Mouse (Mus musculus): ENCODE results near the gene St3gal3. TPM values are rescaled to one million over a fixed set of nuclear protein-coding genes. Genes with fewer than 3 reads are reported as not detected.
A peak's percentile ranks its signal among the peaks of the same experiment; 100 is the strongest.

Gene St3gal3
- polyA plus RNA-seq, 1 experiment from 2014 or later = 9.3 TPM

GRCm38 (mm10) chr4:118156559-118156958, 21.8 kb upstream of the St3gal3 start:
- H3K27ac ChIP-seq (replicated peaks; ENCODE audit: low read depth, low read length) = no peak overlapping the region
- H3K4me2 ChIP-seq (ENCODE audit: low read length) = no peak overlapping the region
- 82% methylated on average over 15 of the region's 15 CpGs for WGBS
- no peaks in the 10 kb centered on the region for H3K4me1 ChIP-seq (ENCODE audit: control insufficient read depth, insufficient read depth, low read length)
- DNase-seq (peak; percentile 37), ATAC-seq (ENCODE audit: low FRiP score, low TSS enrichment) (no peak)
- no peak overlapping the region for H3K4me3 ChIP-seq (replicated peaks; ENCODE audit: low read depth, low read length)
- no peaks in the 10 kb centered on the region for H3K27me3 ChIP-seq (ENCODE audit: control insufficient read depth, insufficient read depth, low read length)
- peaks cover 97% of the 10 kb centered on the region for H3K36me3 ChIP-seq (ENCODE audit: control insufficient read depth, insufficient read depth, low read length)
- H3K9me3 ChIP-seq (ENCODE audit: control insufficient read depth, low read length) = no peaks in the 10 kb centered on the region
- no peak overlapping the region for H3K9ac ChIP-seq (replicated peaks; ENCODE audit: low read length)

GRCm38 (mm10) chr4:118154889-118155288, 20.2 kb upstream of the St3gal3 start:
- Histone ChIP-seq H3K36me3 (ENCODE audit: control insufficient read depth, insufficient read depth, low read length) (peaks cover 96% of the 10 kb centered on the region), H3K4me2 (ENCODE audit: low read length) (no peak overlapping the region), H3K9ac (replicated peaks; ENCODE audit: low read length) (no peak overlapping the region), H3K27ac (replicated peaks; ENCODE audit: low read depth, low read length) (no peak overlapping the region), H3K9me3 (ENCODE audit: control insufficient read depth, low read length) (no peaks in the 10 kb centered on the region), H3K4me3 (replicated peaks; ENCODE audit: low read depth, low read length) (no peak overlapping the region), H3K27me3 (ENCODE audit: control insufficient read depth, insufficient read depth, low read length) (no peaks in the 10 kb centered on the region), H3K4me1 (ENCODE audit: control insufficient read depth, insufficient read depth, low read length) (no peaks in the 10 kb centered on the region)
- WGBS = 98% methylated on average over 5 of the region's 5 CpGs
- DNase-seq (no peak), ATAC-seq (ENCODE audit: low FRiP score, low TSS enrichment) (no peak)

GRCm38 (mm10) chr4:118152020-118152785, 17.5 kb upstream of the St3gal3 start:
- DNase-seq (no peak), ATAC-seq (ENCODE audit: low FRiP score, low TSS enrichment) (no peak)
- Histone ChIP-seq H3K9me3 (ENCODE audit: control insufficient read depth, low read length) (no peaks in the 10 kb centered on the region), H3K9ac (replicated peaks; ENCODE audit: low read length) (no peak overlapping the region), H3K36me3 (ENCODE audit: control insufficient read depth, insufficient read depth, low read length) (peaks cover 97% of the 10 kb centered on the region), H3K4me3 (replicated peaks; ENCODE audit: low read depth, low read length) (no peak overlapping the region), H3K4me2 (ENCODE audit: low read length) (no peak overlapping the region), H3K4me1 (ENCODE audit: control insufficient read depth, insufficient read depth, low read length) (no peaks in the 10 kb centered on the region), H3K27me3 (ENCODE audit: control insufficient read depth, insufficient read depth, low read length) (no peaks in the 10 kb centered on the region), H3K27ac (replicated peaks; ENCODE audit: low read depth, low read length) (no peak overlapping the region)
- WGBS = 95% methylated on average over 17 of the region's 17 CpGs

- ATAC-seq (ENCODE audit: low FRiP score, low TSS enrichment) = no peak
- Histone ChIP-seq H3K9me3 (ENCODE audit: control insufficient read depth, low read length) (no peaks in the 10 kb centered on the region), H3K27ac (replicated peaks; ENCODE audit: low read depth, low read length) (no peak overlapping the region), H3K4me2 (ENCODE audit: low read length) (no peak overlapping the region), H3K27me3 (ENCODE audit: control insufficient read depth, insufficient read depth, low read length) (no peaks in the 10 kb centered on the region), H3K36me3 (ENCODE audit: control insufficient read depth, insufficient read depth, low read length) (peaks cover 99% of the 10 kb centered on the region), H3K4me3 (replicated peaks; ENCODE audit: low read depth, low read length) (no peak overlapping the region), H3K4me1 (ENCODE audit: control insufficient read depth, insufficient read depth, low read length) (no peaks in the 10 kb centered on the region), H3K9ac (replicated peaks; ENCODE audit: low read length) (no peak overlapping the region)
- WGBS = 95% methylated on average over 7 of the region's 7 CpGs
- no peak for DNase-seq
These were observed 16.1 kb upstream of the St3gal3 start for GRCm38 (mm10) chr4:118150804-118151203.

- no peak overlapping the region for H3K4me2 ChIP-seq (ENCODE audit: low read length)
- WGBS = 90% methylated on average over 14 of the region's 14 CpGs
- ATAC-seq (ENCODE audit: low FRiP score, low TSS enrichment) (no peak), DNase-seq (no peak)
- H3K4me1 ChIP-seq (ENCODE audit: control insufficient read depth, insufficient read depth, low read length) = no peaks in the 10 kb centered on the region
- peaks cover 99% of the 10 kb centered on the region for H3K36me3 ChIP-seq (ENCODE audit: control insufficient read depth, insufficient read depth, low read length)
- H3K27ac ChIP-seq (replicated peaks; ENCODE audit: low read depth, low read length) = no peak overlapping the region
- H3K4me3 ChIP-seq (replicated peaks; ENCODE audit: low read depth, low read length) = no peak overlapping the region
- H3K9me3 ChIP-seq (ENCODE audit: control insufficient read depth, low read length) = no peaks in the 10 kb centered on the region
- H3K9ac ChIP-seq (replicated peaks; ENCODE audit: low read length) = no peak overlapping the region
- H3K27me3 ChIP-seq (ENCODE audit: control insufficient read depth, insufficient read depth, low read length) = no peaks in the 10 kb centered on the region
These were observed 15.4 kb upstream of the St3gal3 start for GRCm38 (mm10) chr4:118149956-118150680.

GRCm38 (mm10) chr4:118149055-118149576, 14.4 kb upstream of the St3gal3 start:
- Histone ChIP-seq H3K27ac (replicated peaks; ENCODE audit: low read depth, low read length) (no peak overlapping the region), H3K4me2 (ENCODE audit: low read length) (no peak overlapping the region), H3K4me3 (replicated peaks; ENCODE audit: low read depth, low read length) (no peak overlapping the region), H3K27me3 (ENCODE audit: control insufficient read depth, insufficient read depth, low read length) (no peaks in the 10 kb centered on the region), H3K9me3 (ENCODE audit: control insufficient read depth, low read length) (no peaks in the 10 kb centered on the region), H3K9ac (replicated peaks; ENCODE audit: low read length) (no peak overlapping the region), H3K4me1 (ENCODE audit: control insufficient read depth, insufficient read depth, low read length) (no peaks in the 10 kb centered on the region), H3K36me3 (ENCODE audit: control insufficient read depth, insufficient read depth, low read length) (peaks cover 99% of the 10 kb centered on the region)
- WGBS = 90% methylated on average over 10 of the region's 10 CpGs
- DNase-seq (no peak), ATAC-seq (ENCODE audit: low FRiP score, low TSS enrichment) (no peak)

GRCm38 (mm10) chr4:118148317-118148687, 13.6 kb upstream of the St3gal3 start:
- no peak overlapping the region for H3K9ac ChIP-seq (replicated peaks; ENCODE audit: low read length)
- H3K4me3 ChIP-seq (replicated peaks; ENCODE audit: low read depth, low read length) = no peak overlapping the region
- H3K9me3 ChIP-seq (ENCODE audit: control insufficient read depth, low read length) = no peaks in the 10 kb centered on the region
- 92% methylated on average over 10 of the region's 10 CpGs for WGBS
- H3K27ac ChIP-seq (replicated peaks; ENCODE audit: low read depth, low read length) = no peak overlapping the region
- no peak overlapping the region for H3K4me2 ChIP-seq (ENCODE audit: low read length)
- no peaks in the 10 kb centered on the region for H3K27me3 ChIP-seq (ENCODE audit: control insufficient read depth, insufficient read depth, low read length)
- H3K36me3 ChIP-seq (ENCODE audit: control insufficient read depth, insufficient read depth, low read length) = peaks cover 99% of the 10 kb centered on the region
- H3K4me1 ChIP-seq (ENCODE audit: control insufficient read depth, insufficient read depth, low read length) = no peaks in the 10 kb centered on the region
- DNase-seq (no peak), ATAC-seq (ENCODE audit: low FRiP score, low TSS enrichment) (no peak)

GRCm38 (mm10) chr4:118147547-118148316, 13.0 kb upstream of the St3gal3 start:
- H3K4me1 ChIP-seq (ENCODE audit: control insufficient read depth, insufficient read depth, low read length) = no peaks in the 10 kb centered on the region
- no peak for ATAC-seq (ENCODE audit: low FRiP score, low TSS enrichment)
- H3K9ac ChIP-seq (replicated peaks; ENCODE audit: low read length) = no peak overlapping the region
- H3K27me3 ChIP-seq (ENCODE audit: control insufficient read depth, insufficient read depth, low read length) = no peaks in the 10 kb centered on the region
- WGBS = 97% methylated on average over 19 of the region's 19 CpGs
- no peak for DNase-seq
- peaks cover 99% of the 10 kb centered on the region for H3K36me3 ChIP-seq (ENCODE audit: control insufficient read depth, insufficient read depth, low read length)
- no peak overlapping the region for H3K27ac ChIP-seq (replicated peaks; ENCODE audit: low read depth, low read length)
- H3K9me3 ChIP-seq (ENCODE audit: control insufficient read depth, low read length) = no peaks in the 10 kb centered on the region
- H3K4me2 ChIP-seq (ENCODE audit: low read length) = no peak overlapping the region
- no peak overlapping the region for H3K4me3 ChIP-seq (replicated peaks; ENCODE audit: low read depth, low read length)
